Mouse (Mus musculus): ENCODE measurements around the gene Fmo2. TPM values are rescaled to one million over a fixed set of nuclear protein-coding genes. Genes with fewer than 3 reads are reported as not detected.

Fmo2 gene
- total RNA-seq (2014; fragmentation: Nextera tagmentation), result not detected in 2 replicates
- not detected in 2 replicates for total RNA-seq (2017)

DNA sequence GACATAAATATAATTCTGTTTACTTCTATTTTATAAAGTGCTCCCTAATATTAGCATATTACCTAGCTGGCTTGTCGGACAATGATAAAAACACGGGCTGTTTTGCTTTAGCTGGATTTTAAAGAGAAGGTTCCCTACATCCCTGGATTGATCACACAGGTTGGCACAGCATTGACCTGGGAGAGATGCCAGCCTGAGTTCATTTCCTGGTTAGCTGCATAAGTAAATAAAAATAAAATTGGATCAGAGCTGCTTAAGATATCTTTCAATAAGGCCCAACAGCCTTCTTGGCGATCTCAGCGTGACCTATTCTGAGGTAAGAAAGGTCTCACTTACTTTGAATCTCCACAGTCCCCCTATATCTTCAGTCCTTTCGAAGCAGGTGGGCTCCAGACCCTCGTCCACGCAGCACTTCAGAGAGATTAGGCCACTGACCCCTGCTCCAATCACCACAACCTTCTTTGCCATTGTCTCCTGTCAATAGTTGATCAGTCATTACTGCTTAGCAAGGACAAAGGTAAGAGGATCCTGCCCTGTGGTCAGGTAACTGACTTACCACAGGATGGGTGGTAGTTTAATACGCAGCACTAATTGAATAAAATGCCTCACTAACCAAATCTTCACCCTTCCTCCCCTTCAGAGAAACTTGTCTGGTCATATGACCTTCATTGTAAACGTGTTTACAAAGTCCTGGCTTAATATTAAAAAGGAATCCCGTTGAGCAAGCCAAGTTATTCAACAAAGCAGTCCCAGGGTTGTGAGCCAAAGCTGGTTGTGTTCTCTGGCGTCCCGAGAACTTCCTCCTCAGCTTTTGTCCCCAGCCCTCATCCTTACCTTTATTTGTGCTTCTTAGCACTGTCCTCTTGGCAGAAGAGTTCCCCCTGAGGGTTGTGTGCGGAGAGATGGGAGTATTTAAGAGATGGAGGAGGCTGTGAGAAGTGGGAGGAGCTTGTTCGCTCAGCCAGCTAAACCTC is at the start of gene Fmo2:
TSS of gene Fmo2 (minus strand) at position 889 of the 974 bp plus-strand sequence.
- ATAC-seq (replicated peaks; ENCODE audit: poor library complexity, severe bottlenecking), result no peak

DNA sequence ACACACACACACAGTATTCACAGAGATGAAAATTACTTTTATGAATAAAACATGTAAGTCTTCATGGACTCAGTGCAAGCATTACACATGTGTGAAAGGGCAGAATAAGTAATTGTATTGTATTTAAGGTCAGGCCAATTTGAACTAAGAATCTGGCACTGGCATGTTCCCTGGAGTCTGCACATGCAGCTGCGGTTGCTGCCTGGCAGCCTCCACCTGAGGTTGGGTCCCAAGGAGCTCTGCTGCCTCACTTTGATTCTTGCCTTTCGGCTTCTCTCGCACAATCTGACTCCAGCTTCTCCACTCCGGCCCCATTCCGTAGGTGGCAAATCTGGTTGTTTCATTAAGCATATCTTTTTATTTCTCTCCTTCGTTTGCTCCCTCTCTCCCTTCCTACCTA is 49.4 kb upstream of the Fmo2 start:
- ATAC-seq (replicated peaks; ENCODE audit: poor library complexity, severe bottlenecking), result no peak

DNA sequence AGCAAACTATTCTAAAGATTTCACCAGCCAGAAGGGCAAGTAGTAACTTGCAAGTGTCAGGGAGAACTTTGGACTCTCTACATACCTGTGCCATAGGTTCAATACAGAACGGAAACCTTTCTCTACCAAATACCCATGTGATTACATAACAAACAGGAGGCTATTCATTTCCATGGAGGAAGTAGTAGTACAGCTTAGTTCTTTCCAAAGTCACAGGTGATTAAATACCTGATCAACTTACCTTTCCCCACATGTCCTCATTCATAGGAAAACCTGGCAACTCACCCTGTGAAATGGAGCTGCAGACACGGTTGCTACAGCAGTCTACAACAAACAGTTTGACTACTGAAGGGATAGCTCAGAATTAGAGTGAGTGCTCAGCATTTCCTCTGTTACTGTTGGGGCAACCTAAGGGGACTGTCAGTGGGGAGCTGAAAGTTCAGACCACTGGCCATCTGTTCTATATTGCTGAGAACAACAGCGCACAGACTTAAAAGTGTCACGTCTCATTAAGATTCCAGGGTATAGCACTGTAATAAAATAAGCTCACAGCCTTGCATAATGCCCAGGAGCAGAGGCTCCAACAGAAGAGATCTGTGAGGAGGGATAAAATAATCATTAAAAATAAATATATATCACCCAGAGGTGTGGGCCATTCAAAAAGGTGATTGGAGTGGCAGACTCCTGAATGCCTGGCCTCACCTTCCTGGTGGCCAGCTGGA is 48.5 kb upstream of the Fmo2 start:
- no peak for ATAC-seq (replicated peaks; ENCODE audit: poor library complexity, severe bottlenecking)

DNA sequence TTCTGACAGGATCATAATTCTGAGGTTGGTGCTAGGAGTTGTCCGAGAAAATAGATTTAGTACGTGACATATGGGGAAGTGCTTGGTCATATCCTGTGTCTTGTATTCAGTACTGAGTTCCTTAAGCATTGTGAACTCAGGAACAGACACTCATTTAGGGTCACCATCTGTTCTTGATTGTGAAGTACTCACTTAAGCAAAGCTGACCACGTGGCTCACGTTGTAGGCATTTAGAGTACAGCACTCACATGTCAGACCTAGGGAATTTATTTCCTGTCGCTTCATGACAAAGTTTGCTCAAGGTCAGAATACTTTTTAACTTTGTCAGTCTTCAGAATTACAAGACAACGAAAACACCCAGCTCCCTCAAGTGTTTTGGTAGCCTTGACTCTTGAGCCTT is 45.2 kb upstream of the Fmo2 start:
- ATAC-seq (replicated peaks; ENCODE audit: poor library complexity, severe bottlenecking), result no peak

DNA sequence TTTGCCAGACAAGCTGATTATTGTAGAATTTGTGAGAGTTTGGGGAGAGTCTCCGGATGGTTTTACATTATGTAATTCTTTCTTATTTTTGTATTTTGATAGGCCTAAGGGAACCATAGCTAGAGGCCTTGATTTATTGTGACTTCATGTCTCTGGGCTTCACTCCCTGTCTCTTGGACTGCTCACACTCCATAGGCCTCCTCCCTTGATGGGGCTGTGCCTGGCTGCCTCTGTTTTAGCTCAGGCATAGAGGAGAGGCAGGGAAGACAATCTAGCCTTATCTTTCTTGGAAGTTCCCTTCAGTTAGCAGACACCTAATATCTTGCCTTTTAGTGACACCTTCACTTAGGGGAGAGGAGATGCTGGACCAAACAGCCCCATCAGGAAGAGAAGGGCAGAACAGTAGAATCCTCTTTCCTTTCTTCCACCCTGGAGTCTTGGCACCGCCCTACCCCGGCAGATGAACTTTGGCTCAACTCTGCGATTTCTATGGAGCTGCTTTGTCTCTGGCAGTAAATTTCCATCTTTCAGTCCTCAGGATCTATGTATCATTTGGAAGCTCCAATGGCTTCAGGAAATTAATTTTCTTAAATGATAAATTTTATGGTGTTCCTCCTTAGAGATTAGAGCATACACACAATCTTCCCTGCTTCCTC is 40.3 kb upstream of the Fmo2 start:
- no peak for ATAC-seq (replicated peaks; ENCODE audit: poor library complexity, severe bottlenecking)

DNA sequence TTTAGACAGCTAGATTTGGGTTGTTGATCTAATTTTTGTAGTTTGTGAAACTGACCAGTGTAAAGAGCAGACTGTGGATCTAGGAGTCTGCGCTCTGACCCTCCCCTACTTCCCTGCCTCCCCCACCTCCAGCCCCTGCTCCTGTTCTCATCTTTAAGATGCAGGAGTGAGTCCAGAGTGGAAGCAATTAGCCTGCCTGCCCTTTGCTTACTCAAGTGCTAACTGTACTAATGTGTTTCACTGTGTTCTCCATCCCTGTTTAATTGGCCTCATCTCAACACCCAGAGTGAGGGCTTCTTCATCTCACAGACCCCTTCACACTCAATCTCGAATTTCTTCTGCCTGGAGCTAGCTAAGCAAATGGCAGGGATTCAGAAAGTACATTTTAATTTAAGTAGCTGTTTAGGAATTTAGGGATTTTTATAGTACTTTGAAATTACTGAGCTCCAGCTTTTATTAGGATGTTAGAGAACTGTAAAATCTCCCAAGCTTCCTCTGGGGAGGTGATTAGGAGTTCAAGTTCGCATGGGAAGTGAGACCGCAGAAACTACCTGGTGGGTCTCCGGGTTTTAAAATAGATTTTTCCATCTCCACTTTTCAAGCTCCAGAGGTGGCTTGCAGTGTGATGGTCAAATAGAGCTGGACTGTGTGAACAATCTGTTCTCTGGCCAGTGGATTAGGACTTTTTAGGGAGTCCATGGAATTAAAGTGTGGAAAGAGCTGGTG is 39.6 kb upstream of the Fmo2 start:
- ATAC-seq (replicated peaks; ENCODE audit: poor library complexity, severe bottlenecking), result no peak

DNA sequence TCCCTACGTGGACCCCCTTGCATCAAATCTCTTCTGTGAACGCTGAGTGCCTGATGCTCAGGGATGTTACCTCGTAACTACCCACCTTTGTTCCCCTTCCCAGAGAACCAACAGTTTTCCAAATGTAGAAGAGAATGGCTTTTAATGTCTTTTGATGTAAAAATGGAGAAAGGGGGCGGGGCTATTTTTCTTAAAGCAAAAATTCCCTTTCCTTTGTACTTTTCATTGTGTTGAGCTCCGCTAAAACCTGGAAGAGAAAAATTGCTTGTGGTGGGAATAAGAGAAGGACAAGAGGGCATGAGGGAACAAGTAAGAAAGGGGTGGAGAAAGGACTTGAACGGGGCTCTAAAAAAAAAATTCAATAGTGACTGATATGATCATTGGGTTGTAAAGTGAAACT is 38.9 kb upstream of the Fmo2 start, which contains the start of gene Fmo6:
TSS of gene Fmo6 (minus strand) at position 101 of the 400 bp plus-strand sequence.
- no peak for ATAC-seq (replicated peaks; ENCODE audit: poor library complexity, severe bottlenecking)

DNA sequence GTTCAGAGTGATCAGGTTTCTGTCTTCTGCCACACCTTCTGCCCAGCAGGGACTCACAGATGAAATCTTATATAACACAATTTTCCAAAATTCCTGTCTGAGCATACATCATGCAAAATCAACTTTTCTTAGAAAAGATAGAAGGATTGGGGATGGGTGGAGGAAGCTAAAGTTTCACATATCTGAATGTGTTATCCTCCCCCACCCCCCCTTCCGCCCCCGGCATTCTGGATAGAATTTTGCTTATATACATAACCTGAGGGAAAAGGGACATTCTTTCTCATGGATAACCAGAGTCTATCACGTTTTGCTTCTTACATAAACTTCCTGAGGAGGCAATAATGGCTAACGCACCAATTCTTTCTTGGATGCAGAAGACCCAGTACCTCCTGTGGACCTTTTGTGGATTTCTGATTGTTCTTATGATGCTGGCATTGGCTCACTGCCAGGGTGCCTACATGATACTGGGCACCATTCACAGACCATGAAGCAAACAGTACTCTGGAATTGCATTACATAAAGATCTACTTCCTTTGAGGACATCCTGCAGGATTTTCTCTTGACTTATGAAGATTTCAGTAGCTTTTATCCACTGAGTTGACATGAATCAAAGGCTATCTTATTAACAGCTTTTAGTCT is 36.0 kb upstream of the Fmo2 start:
- no peak for ATAC-seq (replicated peaks; ENCODE audit: poor library complexity, severe bottlenecking)

DNA sequence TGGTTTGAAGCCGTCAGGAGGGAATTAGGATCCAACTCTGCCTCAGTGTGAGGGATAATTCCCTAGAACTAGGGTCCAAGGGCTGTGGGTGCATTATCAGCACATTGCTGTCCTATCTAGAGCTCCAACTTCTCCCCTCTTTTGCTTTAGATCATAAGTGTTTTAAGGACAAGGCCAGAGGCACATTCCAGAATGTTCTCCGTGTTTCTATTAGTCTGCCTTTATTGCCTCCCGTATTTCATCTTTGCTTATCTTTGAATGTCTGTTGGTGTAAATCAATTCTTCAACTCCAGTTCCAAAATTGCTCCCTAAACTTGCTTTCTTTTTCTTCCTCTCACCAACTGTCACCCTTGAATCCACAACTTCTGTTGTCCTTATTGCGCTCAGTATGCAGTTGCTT is 33.9 kb upstream of the Fmo2 start:
- ATAC-seq (replicated peaks; ENCODE audit: poor library complexity, severe bottlenecking), result no peak

DNA sequence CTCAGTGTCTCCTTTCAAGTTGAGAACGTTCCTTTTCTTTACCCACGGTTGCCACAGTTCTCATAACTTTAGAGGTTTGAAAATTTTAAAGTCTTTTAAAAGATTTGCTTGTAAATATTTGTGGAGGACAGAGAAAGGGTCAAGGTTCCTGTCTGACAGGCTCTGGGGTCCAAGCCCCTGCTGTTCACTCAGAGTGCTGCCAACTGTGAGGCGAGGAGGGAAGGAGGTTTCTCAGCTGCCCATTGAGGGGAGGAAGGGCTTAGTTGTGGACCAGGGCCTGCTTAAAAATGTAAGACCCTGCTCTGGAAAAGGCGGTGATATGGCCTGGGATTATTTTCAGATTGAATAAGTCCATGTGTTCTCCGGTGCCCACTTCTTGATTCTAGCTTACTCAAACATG is 33.4 kb upstream of the Fmo2 start:
- ATAC-seq (replicated peaks; ENCODE audit: poor library complexity, severe bottlenecking), result no peak

DNA sequence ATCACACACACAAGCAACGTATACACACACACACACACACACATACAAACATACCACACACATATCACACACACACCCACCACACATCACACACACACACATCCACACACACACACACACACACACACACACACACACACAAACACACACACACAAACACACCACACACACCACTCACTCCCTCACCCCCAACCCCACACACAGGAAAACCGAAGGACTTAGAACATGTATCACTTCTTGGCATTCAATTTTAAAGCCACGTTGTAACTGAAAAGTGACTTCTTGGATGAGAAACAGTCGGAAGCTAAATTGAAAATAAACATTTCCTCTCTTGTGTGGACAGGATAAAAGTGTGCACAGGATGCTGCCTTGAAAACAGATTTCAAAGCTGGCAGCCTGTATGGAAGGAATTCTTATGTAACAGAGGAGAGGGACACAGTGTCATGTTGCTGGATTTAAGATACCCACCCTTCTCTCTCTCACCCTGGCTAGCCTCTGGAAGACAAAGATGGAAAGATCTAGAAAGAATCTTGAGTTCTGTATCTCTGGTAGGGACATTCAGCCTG is 32.9 kb upstream of the Fmo2 start:
- no peak for ATAC-seq (replicated peaks; ENCODE audit: poor library complexity, severe bottlenecking)

DNA sequence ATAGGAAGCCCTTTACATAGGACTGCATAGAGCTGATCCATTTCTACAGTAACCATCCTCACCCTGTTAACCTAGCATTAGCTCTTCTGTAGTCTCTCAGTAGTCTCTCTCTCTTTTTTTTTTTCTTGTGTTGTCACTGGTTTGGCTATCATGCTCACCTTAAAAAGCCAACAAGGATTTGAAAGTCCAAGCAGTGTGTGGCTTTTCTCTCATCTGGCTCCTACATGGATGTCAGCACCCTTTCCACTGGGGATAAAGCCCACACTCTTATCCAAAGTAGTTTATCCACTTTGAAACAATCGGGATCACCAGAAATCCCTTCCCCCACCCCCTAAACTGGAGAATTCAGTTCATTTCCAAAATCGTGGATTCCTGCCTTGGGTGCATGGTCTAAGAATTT is 32.1 kb upstream of the Fmo2 start:
- no peak for ATAC-seq (replicated peaks; ENCODE audit: poor library complexity, severe bottlenecking)

DNA sequence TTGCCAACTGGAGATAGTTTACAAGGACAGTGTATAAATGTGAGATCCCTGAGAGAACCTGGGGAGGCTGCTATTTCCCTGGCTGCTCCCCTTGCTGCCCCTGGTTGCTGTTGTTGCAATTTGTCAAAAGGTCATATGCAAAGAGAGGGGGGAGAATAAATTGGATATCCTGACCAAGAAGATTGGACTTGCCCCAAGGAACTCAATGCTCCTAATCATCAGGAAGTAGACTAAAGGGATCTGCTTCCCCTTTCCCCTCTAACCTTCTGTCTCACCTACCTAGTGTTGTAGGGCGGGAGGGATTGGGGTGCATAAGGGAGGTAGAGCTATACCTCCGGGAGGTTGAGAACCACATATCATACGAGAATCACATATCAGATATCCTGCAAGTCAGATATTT is 30.6 kb upstream of the Fmo2 start:
- no peak for ATAC-seq (replicated peaks; ENCODE audit: poor library complexity, severe bottlenecking)

DNA sequence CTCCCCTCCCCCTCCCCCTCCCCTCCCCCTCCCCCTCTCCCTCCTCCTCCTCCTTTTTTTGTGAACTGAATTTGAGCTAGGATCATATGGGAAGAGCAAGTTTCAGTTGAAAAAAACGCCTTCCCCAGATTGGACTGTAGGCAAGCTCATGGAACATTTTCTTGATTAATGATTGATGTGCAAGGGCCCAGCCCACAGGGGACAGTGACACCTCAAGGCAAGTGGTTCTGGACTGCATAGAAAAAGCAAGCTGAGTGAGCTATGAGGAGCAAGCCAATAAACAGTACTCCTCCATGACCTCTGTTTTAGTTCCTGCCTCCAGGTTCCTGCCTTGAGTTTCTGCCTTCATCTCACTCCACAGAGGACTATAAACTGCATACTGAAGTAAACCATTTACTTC is 26.6 kb upstream of the Fmo2 start:
- ATAC-seq (replicated peaks; ENCODE audit: poor library complexity, severe bottlenecking), result no peak

DNA sequence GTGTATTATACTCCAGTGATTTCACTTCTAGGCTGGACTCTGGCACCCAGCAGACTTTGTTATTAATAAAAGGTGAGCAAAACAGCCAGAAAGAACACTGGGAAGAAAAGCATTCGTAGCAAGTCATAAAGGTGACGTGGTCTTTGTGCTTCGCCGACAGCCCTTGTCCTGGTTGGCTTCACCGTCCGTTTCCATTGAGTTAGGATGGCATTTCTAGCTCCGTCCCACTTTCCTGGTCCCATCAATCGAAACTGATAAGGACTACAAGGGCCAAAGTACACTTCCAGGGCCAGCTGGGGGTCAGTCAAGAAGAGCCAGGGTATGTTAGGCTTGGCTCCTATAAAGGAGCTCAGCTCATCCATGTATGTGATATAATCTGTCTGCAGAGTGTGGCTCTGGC is 18.1 kb upstream of the Fmo2 start:
- ATAC-seq (replicated peaks; ENCODE audit: poor library complexity, severe bottlenecking), result no peak

DNA sequence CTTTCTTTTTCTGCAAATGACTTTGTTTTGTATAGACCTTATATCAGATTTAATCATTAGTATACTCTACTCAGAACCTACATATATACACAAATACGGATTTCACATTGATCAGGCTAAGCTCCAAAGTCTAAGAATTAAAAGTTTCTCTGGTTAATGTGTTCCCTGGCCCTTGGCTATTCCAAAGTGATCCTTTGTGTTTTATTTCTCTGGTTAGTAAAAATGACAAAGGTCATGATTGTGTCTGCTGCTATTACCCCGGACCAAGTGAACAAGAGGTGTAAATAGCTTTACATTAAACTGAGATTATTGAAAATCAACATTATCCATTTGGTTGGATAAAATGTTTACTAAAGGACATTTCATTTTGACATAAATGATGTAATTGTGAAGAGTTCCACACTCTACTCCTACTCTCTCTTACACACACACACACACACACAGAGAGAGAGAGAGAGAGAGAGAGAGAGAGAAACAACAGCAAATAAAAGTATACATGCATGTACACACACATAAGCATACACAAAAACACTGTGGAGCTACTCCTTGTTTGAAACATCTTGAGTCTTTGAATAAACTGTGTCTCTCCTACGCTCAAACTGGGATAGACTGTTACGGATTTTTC is 16.5 kb upstream of the Fmo2 start:
- no peak for ATAC-seq (replicated peaks; ENCODE audit: poor library complexity, severe bottlenecking)

DNA sequence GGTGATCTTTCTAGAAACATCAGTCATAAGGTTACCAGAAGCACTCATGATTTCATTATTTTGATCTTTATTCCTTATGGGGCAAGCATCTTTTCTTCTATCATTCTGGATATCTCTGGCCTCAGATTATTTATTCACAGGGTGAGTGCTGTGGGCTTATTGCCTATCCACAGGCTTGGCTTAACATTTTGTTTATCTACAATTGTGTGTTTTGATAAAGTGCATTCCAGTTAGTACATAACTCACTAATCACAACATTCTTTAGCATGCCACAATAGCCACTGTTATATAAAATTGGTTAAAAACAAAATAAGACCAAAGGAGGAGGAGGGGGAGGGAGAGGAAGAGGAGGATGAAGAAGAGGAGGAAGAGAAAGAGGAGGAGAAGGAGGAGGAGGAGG is 13.6 kb upstream of the Fmo2 start:
- no peak for ATAC-seq (replicated peaks; ENCODE audit: poor library complexity, severe bottlenecking)

DNA sequence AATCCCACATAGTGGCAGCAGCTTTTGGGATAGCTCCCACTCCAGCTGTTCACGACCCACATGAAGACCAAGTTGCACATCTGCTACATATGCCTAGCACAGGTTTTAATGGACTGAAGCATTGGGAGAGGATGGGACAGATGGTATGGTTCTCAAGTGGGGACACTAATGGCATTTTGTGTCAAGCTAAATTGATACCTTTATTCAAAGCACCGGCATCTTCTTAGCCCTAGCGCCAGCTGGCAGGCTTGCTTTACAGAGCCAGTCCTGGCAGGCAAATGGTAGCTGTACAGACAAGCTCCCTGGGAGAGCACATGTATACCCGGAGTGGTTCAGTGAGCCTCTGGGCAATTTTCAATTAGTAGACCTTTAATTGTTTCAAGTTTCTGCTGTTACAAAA is 3.4 kb upstream of the Fmo2 start:
- ATAC-seq (replicated peaks; ENCODE audit: poor library complexity, severe bottlenecking), result no peak

DNA sequence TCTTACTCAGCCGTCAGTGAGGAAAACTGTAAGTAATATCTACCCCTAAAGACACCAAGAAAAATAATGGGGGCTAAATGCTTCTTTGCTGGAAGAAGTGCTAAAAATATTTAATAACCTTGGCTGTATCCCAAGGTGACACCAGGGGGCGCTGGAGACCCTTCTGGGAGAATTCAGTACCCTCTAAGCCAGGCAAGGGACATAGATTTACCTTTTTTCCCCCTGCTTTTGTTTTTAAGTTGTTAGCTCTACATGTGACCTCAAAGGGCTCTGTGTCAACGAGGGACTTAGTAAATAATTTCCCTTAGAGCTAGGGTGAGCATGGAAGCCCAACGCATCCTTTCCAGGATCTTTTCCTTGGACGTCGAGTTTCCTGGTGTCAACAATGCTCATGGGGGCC is 2.6 kb downstream of the Fmo2 start:
- ATAC-seq (replicated peaks; ENCODE audit: poor library complexity, severe bottlenecking), result peak; percentile 74
